Mouse (Mus musculus) embryonic facial prominence, embryonic 12.5 days (tissue): ENCODE measurements around the gene Trap1. TPM values are rescaled to one million over a fixed set of nuclear protein-coding genes. Genes with fewer than 3 reads are reported as not detected.
"Not testable (repeated sequence)": the region's sequence is repeated elsewhere in the genome, so short reads cannot be mapped to it uniquely, and the experiment has no call there.

Source experiments
- ATAC-seq: fragments of 200-750 bp; cut with Nextera tagmentation; 2 replicates; pipeline ENCODE4 v1.8.0; 2017; ENCODE audit not compliant: insufficient number of reproducible peaks, insufficient read depth, low FRiP score, low TSS enrichment
- H3K27ac ChIP-seq: fragments of 300-500 bp; sonication (generic); 2 replicates; pipeline ENCODE4 v1.5.1; 2016; ENCODE audit warnings: mild to moderate bottlenecking
- H3K27me3 ChIP-seq: fragments of 300-500 bp; sonication (generic); 2 replicates; pipeline ENCODE4 v1.6.1; 2016; ENCODE audit warnings: mild to moderate bottlenecking, moderate library complexity
- H3K36me3 ChIP-seq: fragments of 300-500 bp; sonication (generic); 2 replicates; pipeline ENCODE4 v1.6.1; 2016; ENCODE audit warnings: mild to moderate bottlenecking
- H3K4me1 ChIP-seq: fragments of 300-500 bp; sonication (generic); 2 replicates; pipeline ENCODE4 v1.6.1; 2016
- H3K4me2 ChIP-seq: fragments of 300-500 bp; sonication (generic); replicated peaks from 2 replicates; pipeline ENCODE4 v1.6.1; 2016; ENCODE audit warnings: mild to moderate bottlenecking, moderate library complexity
- H3K4me3 ChIP-seq: fragments of 300-500 bp; sonication (generic); 2 replicates; pipeline ENCODE4 v1.5.1; 2016; ENCODE audit warnings: mild to moderate bottlenecking
- H3K9ac ChIP-seq: fragments of 300-500 bp; sonication (generic); 2 replicates; pipeline ENCODE4 v1.6.1; 2016; ENCODE audit warnings: mild to moderate bottlenecking, moderate library complexity
- H3K9me3 ChIP-seq: fragments of 300-500 bp; sonication (generic); 2 replicates; pipeline ENCODE4 v1.6.1; 2016; ENCODE audit warnings: mild to moderate bottlenecking, moderate library complexity
- WGBS: fragments of 180-500 bp; shearing (Covaris S2); methylation state at CpG from one replicate; pipeline ENCODE4 v1.1.7; 2016; 5-methylcytosine and 5-hydroxymethylcytosine counted together
- polyA plus RNA-seq: library from polyadenylated mRNA; unstranded; fragments of >200 nt; fragmentation: Nextera tagmentation; extraction: Ambion mirVana; gene quantifications from 2 replicates; pipeline ENCODE4 v1.2.1, GENCODE M21; 2016

The Trap1 gene
- polyA plus RNA-seq, 1 experiment from 2014 or later = 83.8 TPM

DNA sequence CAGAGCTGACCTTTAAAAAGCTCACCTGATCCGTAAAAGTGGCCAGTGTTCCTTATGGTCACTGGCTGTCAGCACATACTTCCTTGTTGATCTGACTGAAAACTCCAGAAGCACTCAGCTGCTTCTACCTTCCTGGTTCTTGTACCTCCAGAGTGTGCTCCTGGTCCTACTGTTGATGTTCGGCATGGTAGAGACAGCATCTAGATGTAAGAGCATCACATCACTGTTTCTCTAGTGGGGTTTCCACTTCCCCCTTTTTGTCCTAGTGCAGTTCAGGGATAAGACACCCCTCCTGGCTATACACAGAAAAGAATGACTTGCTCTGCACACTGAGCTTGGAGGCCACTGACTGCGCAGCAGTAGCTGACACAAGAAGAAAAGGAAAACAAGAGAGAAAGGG is 43.2 kb downstream of the Trap1 start:
- no peak for ATAC-seq
- Histone ChIP-seq H3K9me3 (no peaks in the 10 kb centered on the region), H3K4me1 (no peaks in the 10 kb centered on the region), H3K9ac (no peak overlapping the region), H3K27me3 (no peaks in the 10 kb centered on the region), H3K4me2 (no peak overlapping the region), H3K36me3 (peaks cover 24% of the 10 kb centered on the region), H3K4me3 (no peak overlapping the region), H3K27ac (no peak overlapping the region)
- WGBS = 85% methylated on average over 3 of the region's 3 CpGs

- H3K4me3 ChIP-seq = no peak overlapping the region
- H3K4me1 ChIP-seq = no peaks in the 10 kb centered on the region
- 78% methylated on average over 5 of the region's 5 CpGs for WGBS
- H3K27ac ChIP-seq = no peak overlapping the region
- no peaks in the 10 kb centered on the region for H3K9me3 ChIP-seq
- no peak overlapping the region for H3K4me2 ChIP-seq
- no peaks in the 10 kb centered on the region for H3K27me3 ChIP-seq
- H3K9ac ChIP-seq = no peak overlapping the region
- ATAC-seq = no peak
- H3K36me3 ChIP-seq = peaks cover 19% of the 10 kb centered on the region
Observed at GRCm38 (mm10) chr16:4033971-4034370, 43.7 kb downstream of the Trap1 start.

DNA sequence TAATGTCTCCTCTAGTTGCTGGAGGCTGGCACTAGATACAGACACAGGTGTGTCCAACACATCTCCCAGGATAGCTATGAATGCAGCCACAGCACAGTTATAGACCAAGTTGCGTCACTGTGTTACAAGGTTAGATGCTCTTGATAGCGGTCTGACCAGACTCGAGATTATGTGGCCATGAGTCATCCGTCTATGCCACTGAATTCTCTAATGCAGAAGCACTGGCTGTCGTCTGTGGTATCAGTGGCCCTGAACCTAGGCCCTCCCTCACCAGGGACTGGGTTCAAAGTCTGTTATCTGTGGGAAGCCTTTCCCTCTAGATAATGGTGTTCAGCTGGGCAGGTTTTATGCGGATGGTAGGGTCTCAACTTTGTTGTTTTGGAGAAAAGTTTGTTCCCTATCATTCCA is 45.3 kb downstream of the Trap1 start:
- H3K36me3 ChIP-seq = peaks cover 2% of the 10 kb centered on the region
- no peak for ATAC-seq
- H3K27ac ChIP-seq = no peak overlapping the region
- H3K9ac ChIP-seq = no peak overlapping the region
- no peak overlapping the region for H3K4me3 ChIP-seq
- H3K9me3 ChIP-seq = no peaks in the 10 kb centered on the region
- 87% methylated on average over 6 of the region's 6 CpGs for WGBS
- no peaks in the 10 kb centered on the region for H3K27me3 ChIP-seq
- H3K4me2 ChIP-seq = no peak overlapping the region
- H3K4me1 ChIP-seq = no peaks in the 10 kb centered on the region

DNA sequence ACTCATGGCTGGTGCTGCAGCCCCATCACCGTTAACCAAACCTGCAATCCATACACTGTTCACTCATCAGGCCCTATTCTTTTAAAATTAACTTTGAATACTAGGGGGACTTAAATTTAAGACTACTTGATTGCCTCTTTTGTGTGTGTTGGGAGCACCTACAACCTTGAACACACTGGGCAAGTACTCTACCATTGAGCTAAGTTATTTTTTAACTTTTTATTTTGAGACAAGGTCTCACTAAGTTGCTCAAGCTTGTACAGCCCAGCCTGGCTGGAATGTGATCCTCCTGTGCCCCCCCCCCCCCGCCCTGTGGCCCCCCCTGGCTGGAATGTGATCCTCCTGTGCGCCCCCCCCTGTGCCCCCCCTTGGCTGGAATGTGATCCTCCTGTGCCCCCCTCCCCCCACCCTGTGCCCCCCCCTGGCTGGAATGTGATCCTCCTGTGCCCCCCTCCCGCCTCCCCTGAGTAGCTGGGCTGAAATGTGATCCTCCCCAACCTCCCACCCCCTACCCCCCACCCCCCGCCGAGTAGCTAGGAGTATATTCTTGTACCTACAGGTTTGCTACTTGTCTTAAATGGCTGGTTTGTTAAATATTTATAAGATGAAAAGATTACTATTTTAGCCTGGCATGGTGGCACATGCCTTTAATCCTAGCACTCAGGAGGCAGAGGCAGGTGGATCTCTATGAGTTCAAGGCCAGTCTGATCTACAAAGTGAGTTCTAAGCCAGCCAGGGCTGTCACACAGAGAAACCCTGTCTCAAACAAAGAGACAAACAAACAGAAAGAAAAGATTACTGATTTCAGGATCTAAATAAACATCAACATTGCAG is 46.0 kb downstream of the Trap1 start:
- Histone ChIP-seq H3K36me3 (no peaks in the 10 kb centered on the region), H3K4me3 (no peak overlapping the region), H3K4me1 (no peaks in the 10 kb centered on the region), H3K27ac (no peak overlapping the region), H3K9me3 (no peaks in the 10 kb centered on the region), H3K4me2 (no peak overlapping the region), H3K27me3 (no peaks in the 10 kb centered on the region), H3K9ac (no peak overlapping the region)
- ATAC-seq = no peak
- 37% methylated on average over 4 of the region's 6 CpGs for WGBS

- Histone ChIP-seq H3K4me2 (no peak overlapping the region), H3K36me3 (no peaks in the 10 kb centered on the region), H3K9ac (no peak overlapping the region), H3K4me1 (no peaks in the 10 kb centered on the region), H3K4me3 (no peak overlapping the region), H3K27me3 (no peaks in the 10 kb centered on the region), H3K27ac (no peak overlapping the region), H3K9me3 (no peaks in the 10 kb centered on the region)
- ATAC-seq = no peak
- 94% methylated on average over 10 of the region's 10 CpGs for WGBS
Observed at GRCm38 (mm10) chr16:4030501-4030900, 47.1 kb downstream of the Trap1 start.

- Histone ChIP-seq H3K27me3 (no peaks in the 10 kb centered on the region), H3K4me2 (no peak overlapping the region), H3K9me3 (no peaks in the 10 kb centered on the region), H3K4me3 (no peak overlapping the region), H3K36me3 (no peaks in the 10 kb centered on the region), H3K9ac (no peak overlapping the region), H3K27ac (no peak overlapping the region), H3K4me1 (no peaks in the 10 kb centered on the region)
- ATAC-seq = no peak
- 76% methylated on average over 5 of the region's 5 CpGs for WGBS
Observed at GRCm38 (mm10) chr16:4029371-4029841, 48.2 kb downstream of the Trap1 start.

GRCm38 (mm10) chr16:4027211-4027610 is 50.4 kb downstream of the Trap1 start:
- Histone ChIP-seq H3K4me1 (no peaks in the 10 kb centered on the region), H3K27ac (no peak overlapping the region), H3K4me3 (no peak overlapping the region), H3K9me3 (no peaks in the 10 kb centered on the region), H3K4me2 (no peak overlapping the region), H3K36me3 (no peaks in the 10 kb centered on the region), H3K9ac (no peak overlapping the region), H3K27me3 (no peaks in the 10 kb centered on the region)
- no peak for ATAC-seq
- 83% methylated on average over 3 of the region's 3 CpGs for whole genome bisulfite sequencing

DNA sequence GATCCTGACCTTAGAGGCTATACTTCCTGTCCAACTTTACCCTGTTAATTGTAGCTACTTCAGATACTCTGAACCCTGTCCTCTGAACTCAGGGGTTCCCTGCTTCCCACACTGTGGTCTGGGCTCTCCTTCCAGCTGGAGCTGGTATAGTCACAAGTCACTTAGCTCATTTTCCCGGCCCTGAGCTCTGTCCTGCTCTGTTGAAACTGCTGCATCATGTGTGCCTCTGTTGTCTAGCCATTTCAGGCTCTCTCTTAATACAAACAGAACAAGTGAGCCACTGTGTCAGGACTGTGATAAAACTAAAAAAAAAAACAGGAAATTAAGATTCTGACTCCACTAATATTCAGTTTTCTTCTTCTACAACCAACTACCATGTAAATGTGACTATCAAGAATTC is 51.0 kb downstream of the Trap1 start:
- H3K9ac ChIP-seq = no peak overlapping the region
- ATAC-seq = no peak
- no peak overlapping the region for H3K4me3 ChIP-seq
- no peaks in the 10 kb centered on the region for H3K27me3 ChIP-seq
- H3K9me3 ChIP-seq = peaks cover under 1% of the 10 kb centered on the region; the same call in 1 of the 2 replicates
- no peaks in the 10 kb centered on the region for H3K36me3 ChIP-seq
- no peaks in the 10 kb centered on the region for H3K4me1 ChIP-seq
- H3K27ac ChIP-seq = no peak overlapping the region
- H3K4me2 ChIP-seq = no peak overlapping the region
- WGBS = 41% methylated on average over 1 of the region's 1 CpGs

- no peak overlapping the region for H3K27ac ChIP-seq
- H3K27me3 ChIP-seq = no peaks in the 10 kb centered on the region
- 73% methylated on average over 4 of the region's 4 CpGs for WGBS
- no peaks in the 10 kb centered on the region for H3K36me3 ChIP-seq
- no peak overlapping the region for H3K4me3 ChIP-seq
- peaks cover 5% of the 10 kb centered on the region; the same call in 1 of the 2 replicates for H3K9me3 ChIP-seq
- H3K4me1 ChIP-seq = no peaks in the 10 kb centered on the region
- ATAC-seq = no peak
- H3K4me2 ChIP-seq = no peak overlapping the region
- no peak overlapping the region for H3K9ac ChIP-seq
Observed at GRCm38 (mm10) chr16:4022719-4023118, 54.9 kb downstream of the Trap1 start.

DNA sequence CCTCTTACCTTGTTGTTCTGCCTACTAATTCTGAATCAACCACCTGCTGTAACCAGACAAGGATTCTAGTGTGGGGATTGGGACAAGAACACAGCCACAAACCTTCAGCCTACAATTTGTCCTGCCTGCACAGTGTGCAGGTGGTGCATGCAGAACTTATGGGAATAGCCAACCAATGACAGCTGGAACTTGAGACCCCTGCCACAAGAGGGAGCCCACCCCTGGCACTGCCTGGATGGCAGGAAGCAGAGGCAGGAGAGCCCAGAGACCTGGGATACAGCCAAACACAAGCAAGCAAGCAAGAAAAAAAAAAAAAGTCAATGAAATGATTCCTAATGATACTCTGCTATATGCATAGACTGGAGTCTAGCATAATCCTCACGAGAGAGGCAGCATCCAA is 56.4 kb downstream of the Trap1 start:
- no peak overlapping the region for H3K4me3 ChIP-seq
- no peak for ATAC-seq
- no peaks in the 10 kb centered on the region for H3K27me3 ChIP-seq
- H3K4me2 ChIP-seq = no peak overlapping the region
- H3K9me3 ChIP-seq = peaks cover 5% of the 10 kb centered on the region; the same call in 1 of the 2 replicates
- 87% methylated on average over 1 of the region's 1 CpGs for WGBS
- H3K9ac ChIP-seq = no peak overlapping the region
- no peaks in the 10 kb centered on the region for H3K4me1 ChIP-seq
- H3K36me3 ChIP-seq = no peaks in the 10 kb centered on the region
- H3K27ac ChIP-seq = no peak overlapping the region

- not testable (repeated sequence) for H3K4me3 ChIP-seq, H3K27ac ChIP-seq, H3K36me3 ChIP-seq, H3K9me3 ChIP-seq, H3K4me2 ChIP-seq, H3K27me3 ChIP-seq, ATAC-seq, H3K4me1 ChIP-seq, H3K9ac ChIP-seq
- whole genome bisulfite sequencing = 43% methylated on average over 6 of the region's 6 CpGs
Observed at GRCm38 (mm10) chr16:4017466-4017865, 60.2 kb downstream of the Trap1 start.

GRCm38 (mm10) chr16:4016786-4017185 is 60.8 kb downstream of the Trap1 start:
- H3K9me3 ChIP-seq, H3K4me3 ChIP-seq, H3K27ac ChIP-seq, H3K4me2 ChIP-seq, H3K4me1 ChIP-seq, H3K36me3 ChIP-seq, ATAC-seq, H3K27me3 ChIP-seq, H3K9ac ChIP-seq: not testable (repeated sequence)
- WGBS = 80% methylated on average over 17 of the region's 17 CpGs
